Mouse (Mus musculus): ENCODE results near the gene Jmjd8.
"Not testable (repeated sequence)": the region's sequence is repeated elsewhere in the genome, so short reads cannot be mapped to it uniquely, and the experiment has no call there.

The Jmjd8 gene

GRCm38 (mm10) chr17:25828712-25829557 lies at the start of gene Jmjd8:
Jmjd8 (plus strand) TSS chr17:25828867.
- DNase-seq = peak; percentile 84 to 90

GRCm38 (mm10) chr17:25781339-25781738 lies 47.3 kb upstream of the Jmjd8 start:
- DNase-seq = no peak

- no peak for DNase-seq
Measured at GRCm38 (mm10) chr17:25783086-25783485, 45.6 kb upstream of the Jmjd8 start.

- no peak for DNase-seq
Measured at GRCm38 (mm10) chr17:25783861-25784574, 44.6 kb upstream of the Jmjd8 start.

- peak; percentile 97 to 99 for DNase-seq
Measured at GRCm38 (mm10) chr17:25785281-25785745, 43.4 kb upstream of the Jmjd8 start, which contains the start of gene Haghl. Haghl (minus strand) TSS chr17:25785673.

GRCm38 (mm10) chr17:25786280-25786679 lies 42.4 kb upstream of the Jmjd8 start, which contains the start of gene Ccdc78:
Ccdc78 (plus strand) TSS chr17:25786580.
- DNase-seq = no peak

GRCm38 (mm10) chr17:25786781-25787504 lies 41.7 kb upstream of the Jmjd8 start:
- no peak for DNase-seq

- DNase-seq = no peak
Measured at GRCm38 (mm10) chr17:25791320-25791842, 37.3 kb upstream of the Jmjd8 start.

GRCm38 (mm10) chr17:25791843-25792527 lies 36.7 kb upstream of the Jmjd8 start:
- DNase-seq = peak; percentile 90 to 92

GRCm38 (mm10) chr17:25792615-25793014 lies 36.1 kb upstream of the Jmjd8 start, which contains the start of gene Fam173a:
Fam173a (minus strand) TSS chr17:25792901.
- DNase-seq = peak; percentile 90 to 94

- no peak for DNase-seq
Measured at GRCm38 (mm10) chr17:25794197-25794596, 34.5 kb upstream of the Jmjd8 start.

- DNase-seq = no peak
Measured at GRCm38 (mm10) chr17:25794998-25795397, 33.7 kb upstream of the Jmjd8 start.

- DNase-seq = peak; percentile 51 to 72
Measured at GRCm38 (mm10) chr17:25795609-25796092, 33.0 kb upstream of the Jmjd8 start, which contains the start of gene AC134908.4. AC134908.4 (minus strand) TSS chr17:25795659.

- DNase-seq = peak; percentile 35 to 51
Measured at GRCm38 (mm10) chr17:25796211-25796771, 32.4 kb upstream of the Jmjd8 start.

- DNase-seq = peak; percentile 94 to 96
Measured at GRCm38 (mm10) chr17:25796951-25797369, 31.7 kb upstream of the Jmjd8 start, which contains the start of gene Metrn. Metrn (minus strand) TSS chr17:25797136.

- DNase-seq = peak; percentile 70 to 77
Measured at GRCm38 (mm10) chr17:25801029-25801428, 27.6 kb upstream of the Jmjd8 start.

- DNase-seq = no peak
Measured at GRCm38 (mm10) chr17:25802825-25803517, 25.7 kb upstream of the Jmjd8 start.

GRCm38 (mm10) chr17:25806507-25806906 lies 22.2 kb upstream of the Jmjd8 start:
- no peak for DNase-seq

- not testable (repeated sequence) for DNase-seq
Measured at GRCm38 (mm10) chr17:25807452-25807851, 21.2 kb upstream of the Jmjd8 start.

- no peak for DNase-seq
Measured at GRCm38 (mm10) chr17:25808028-25808427, 20.6 kb upstream of the Jmjd8 start.
